ENCODE assay signal across 9 mouse cellular contexts in the genomic region with DNA sequence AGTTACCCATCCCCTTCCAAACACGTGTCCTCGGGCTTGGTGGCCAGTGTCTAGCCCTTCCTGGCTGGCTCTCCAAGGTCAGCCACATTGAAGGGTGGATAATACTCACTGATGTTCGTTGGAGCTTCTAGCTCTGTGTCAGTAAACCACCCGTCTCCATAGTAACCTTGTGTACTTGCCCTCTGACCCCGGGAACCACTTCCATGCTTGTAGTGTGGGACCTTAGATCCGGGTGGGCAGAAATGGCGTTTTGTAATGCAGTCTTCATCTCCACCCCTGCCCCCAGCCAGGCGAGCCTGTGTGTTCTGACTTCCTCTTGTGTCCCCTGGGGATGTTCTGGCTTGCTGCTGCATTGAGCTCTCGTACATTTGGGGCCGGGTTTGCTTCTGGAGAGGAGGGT. TPM values are rescaled to one million over a fixed set of nuclear protein-coding genes. Genes with fewer than 3 reads are reported as not detected.
DNase-seq lines count a peak whose midpoint lies in the region; ATAC-seq and TF ChIP-seq lines count a peak whose summit lies in the region.
"Had no signal": no experiment of that assay in that cellular context is flagged by ENCODE, and none has a peak within 500 bp of the region (broad histone marks: within the 10 kb centered on the region; RNA-seq: fewer than 3 reads in every experiment).

No protein-coding gene starts in this region.

- no peaks in the 10 kb centered on the region for H3K9me3 ChIP-seq in hindbrain, embryonic 15.5 days

- no peak for TF ChIP-seq CTCF in bone marrow macrophage, adult 2 months (IDR thresholded peaks at IDR 0.05; ENCODE audit: low read depth, low read length)

- H3K4me3 ChIP-seq in bone marrow macrophage, adult 2 months (ENCODE audit: insufficient read depth, low read length) = 0 out of 2 replicates have a peak overlapping the region, but pooled peaks have one; percentile 2
- no peak overlapping the region for H3K4me3 ChIP-seq in hindbrain, embryonic 15.5 days
- H3K4me3 ChIP-seq: erythroblast, embryonic 14.5 days had no signal

- H3K9ac ChIP-seq in hindbrain, embryonic 15.5 days = no peak overlapping the region

- H3K36me3 ChIP-seq in hindbrain, embryonic 15.5 days = no peaks in the 10 kb centered on the region

- peak; percentile 49 to 57 for DNase-seq in adrenal gland, postnatal 36 days
- DNase-seq in adrenal gland, postnatal 25 days = no peak
- peak; percentile 36 to 71 for DNase-seq in lung, postnatal 4 days
- peak; percentile 76 for DNase-seq in thymus, postnatal 25 days
- DNase-seq in urinary bladder, adult 18-20 months (ENCODE audit: low spot score in 2 of 2) = no peak

- WGBS in hindbrain, embryonic 15.5 days = 26% methylated on average over 10 of the region's 10 CpGs

- no peak overlapping the region for H3K4me2 ChIP-seq in hindbrain, embryonic 15.5 days

- H3K27ac ChIP-seq in bone marrow macrophage, adult 2 months (ENCODE audit: insufficient read depth, low read depth, low read length) = peak overlapping the region; percentile 86
- H3K27ac ChIP-seq in hindbrain, embryonic 15.5 days (replicated peaks) = peak overlapping the region; percentile 39; the same call in 1 of the 2 replicates

- no peak for ATAC-seq in hindbrain, embryonic 15.5 days (ENCODE audit: low FRiP score, low read depth)
- ATAC-seq in megakaryocyte-erythroid progenitor cell, adult 5-6 weeks (replicated peaks; ENCODE audit: low FRiP score, low TSS enrichment, poor library complexity, severe bottlenecking) = no peak

- 0 out of 2 replicates have a peak, but pooled peaks cover 5% of the 10 kb centered on the region for H3K27me3 ChIP-seq in hindbrain, embryonic 15.5 days

- peaks cover 61% of the 10 kb centered on the region for H3K4me1 ChIP-seq in bone marrow macrophage, adult 2 months (ENCODE audit: control insufficient read depth, insufficient read depth, low read length)
- H3K4me1 ChIP-seq in hindbrain, embryonic 15.5 days (replicated peaks) = peaks cover 50% of the 10 kb centered on the region

- TF ChIP-seq POLR2A in bone marrow macrophage, adult 2 months (IDR thresholded peaks at IDR 0.05; ENCODE audit: borderline replicate concordance, low read depth, low read length) = no peak

RNA-seq across cellular contexts. Expression of gene Fam222a, which starts 28.8 kb away (rescaled TPM):
- 100 to 1,000 TPM in 1 of 2 experiments, 10 to 100 TPM in 1; 52.1 to 118 TPM for total RNA-seq in adrenal gland, postnatal 36 days (2021)
- total RNA-seq in adrenal gland, postnatal 25 days (2021) = 26.9 and 39.8 TPM in 2 replicates
- polyA plus RNA-seq in bone marrow macrophage, adult 2 months (2012; ENCODE audit: insufficient read depth, insufficient read length, missing spikeins) = 1.5 and 1.9 TPM in 2 replicates
- polyA plus RNA-seq in hindbrain, embryonic 15.5 days (2015; fragmentation: Nextera tagmentation; extraction: Ambion mirVana) = 6.6 and 8.3 TPM in 2 replicates
- 1.2 TPM in 1 of 2 replicates, not detected in the other for total RNA-seq in megakaryocyte-erythroid progenitor cell, adult 5-6 weeks (2014; fragmentation: Nextera tagmentation)
- total RNA-seq in megakaryocyte-erythroid progenitor cell, adult 5-6 weeks (2017) = 0.08 TPM in 1 of 2 replicates, not detected in the other

Comparison
In these comparisons a context has a peak if more than half of its experiments do, and no peak if none do; other contexts are left out.
1. DNase-seq: peak in adrenal gland, postnatal 36 days (2 of 2), lung, postnatal 4 days (2 of 2) and thymus, postnatal 25 days (single experiment); none in adrenal gland, postnatal 25 days (single experiment) and urinary bladder, adult 18-20 months (0 of 2).
2. RNA of gene Fam222a, which starts 28.8 kb away (total RNA-seq): 52.1 to 118 TPM in adrenal gland, postnatal 36 days and 26.9 to 39.8 TPM in adrenal gland, postnatal 25 days; 0.08 to 1.2 TPM in megakaryocyte-erythroid progenitor cell, adult 5-6 weeks; every median in the first group is over 10 times any median in the second.